Mouse (Mus musculus) intestine, embryonic 15.5 days (tissue): Measurements from ENCODE around the gene Psmc3ip. TPM values are rescaled to one million over a fixed set of nuclear protein-coding genes. Genes with fewer than 3 reads are reported as not detected.
"Not testable (repeated sequence)": the region's sequence is repeated elsewhere in the genome, so short reads cannot be mapped to it uniquely, and the experiment has no call there.

Experiments used
- ATAC-seq: fragments of 200-750 bp; cut with Nextera tagmentation; 2 replicates; pipeline ENCODE4 v1.8.0; 2017; ENCODE audit warnings: moderate TSS enrichment, moderate library complexity
- H3K27ac ChIP-seq: fragments of 300-500 bp; sonication (generic); 2 replicates; pipeline ENCODE4 v1.5.1; 2015; ENCODE audit warnings: mild to moderate bottlenecking, inconsistent platforms
- H3K27me3 ChIP-seq: fragments of 300-500 bp; sonication (generic); replicated peaks from 2 replicates; pipeline ENCODE4 v1.6.1; 2015; ENCODE audit warnings: inconsistent platforms
- H3K36me3 ChIP-seq: fragments of 300-500 bp; sonication (generic); 2 replicates; pipeline ENCODE4 v1.6.1; 2015; ENCODE audit warnings: inconsistent platforms
- H3K4me1 ChIP-seq: fragments of 300-500 bp; sonication (generic); replicated peaks from 2 replicates; pipeline ENCODE4 v1.6.1; 2015; ENCODE audit warnings: inconsistent platforms
- H3K4me2 ChIP-seq: fragments of 300-500 bp; sonication (generic); replicated peaks from 2 replicates; pipeline ENCODE4 v1.6.1; 2015; ENCODE audit warnings: mild to moderate bottlenecking, inconsistent platforms
- H3K4me3 ChIP-seq: fragments of 300-500 bp; sonication (generic); replicated peaks from 2 replicates; pipeline ENCODE4 v1.5.1; 2015; ENCODE audit warnings: inconsistent platforms
- H3K9ac ChIP-seq: fragments of 300-500 bp; sonication (generic); 2 replicates; pipeline ENCODE4 v1.6.1; 2015; ENCODE audit warnings: inconsistent platforms
- H3K9me3 ChIP-seq: fragments of 300-500 bp; sonication (generic); 2 replicates; pipeline ENCODE4 v1.6.1; 2016; ENCODE audit warnings: inconsistent platforms
- WGBS: fragments of 180-500 bp; shearing (Covaris S2); methylation state at CpG from one replicate; pipeline ENCODE4 v1.1.7; 2015; 5-methylcytosine and 5-hydroxymethylcytosine counted together
- polyA plus RNA-seq: library from polyadenylated mRNA; unstranded; fragments of >200 nt; fragmentation: Nextera tagmentation; extraction: Ambion mirVana; gene quantifications from 2 replicates; pipeline ENCODE4 v1.2.1, GENCODE M21; 2015

Psmc3ip gene
- polyA plus RNA-seq, 1 experiment from 2014 or later = 22.6 TPM

DNA sequence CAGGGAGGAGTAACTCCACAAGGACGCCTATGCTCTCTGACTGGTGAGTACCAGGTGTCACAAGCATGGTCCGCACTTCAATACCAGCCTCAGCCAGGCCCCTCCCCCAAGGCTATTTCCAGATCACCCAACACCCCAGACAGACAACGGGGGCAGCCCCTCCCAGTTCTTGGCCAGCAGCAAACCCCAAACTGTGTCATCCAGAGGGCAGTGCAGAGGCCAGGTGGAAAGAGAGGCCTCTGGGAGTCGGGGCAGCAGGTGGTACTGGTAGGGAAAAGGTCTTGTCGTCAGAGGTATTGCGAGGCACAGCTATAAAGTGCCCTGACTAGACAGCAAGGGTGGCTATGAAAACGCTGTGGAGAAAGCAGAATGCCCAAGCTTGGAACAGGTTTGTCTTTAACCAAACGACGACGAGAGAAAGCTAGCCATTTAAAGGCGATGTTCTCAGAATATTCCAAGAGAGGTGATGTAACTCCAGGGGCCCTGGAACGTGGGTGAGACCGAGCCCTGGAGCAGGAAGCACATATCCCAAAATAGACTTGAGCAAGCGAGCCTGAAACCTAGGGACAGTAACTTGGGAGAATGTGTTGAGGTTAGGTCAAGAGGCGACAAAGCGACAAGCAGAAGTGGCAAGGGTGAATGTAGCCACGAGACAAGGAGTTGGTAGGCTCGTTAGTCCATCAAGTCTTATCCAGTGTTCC is 35.0 kb upstream of the Psmc3ip start:
- no peaks in the 10 kb centered on the region for H3K9me3 ChIP-seq
- H3K4me1 ChIP-seq = peaks cover 9% of the 10 kb centered on the region; the same call in 1 of the 2 replicates
- ATAC-seq = peak; percentile 59; the same call in 1 of the 2 replicates
- H3K4me2 ChIP-seq = 0 out of 2 replicates have a peak overlapping the region, but pooled peaks have one; percentile 9
- no peak overlapping the region for H3K4me3 ChIP-seq
- no peak overlapping the region for H3K27ac ChIP-seq
- no peaks in the 10 kb centered on the region for H3K27me3 ChIP-seq
- 40% methylated on average over 18 of the region's 18 CpGs for WGBS
- H3K9ac ChIP-seq = no peak overlapping the region
- peaks cover 11% of the 10 kb centered on the region for H3K36me3 ChIP-seq

DNA sequence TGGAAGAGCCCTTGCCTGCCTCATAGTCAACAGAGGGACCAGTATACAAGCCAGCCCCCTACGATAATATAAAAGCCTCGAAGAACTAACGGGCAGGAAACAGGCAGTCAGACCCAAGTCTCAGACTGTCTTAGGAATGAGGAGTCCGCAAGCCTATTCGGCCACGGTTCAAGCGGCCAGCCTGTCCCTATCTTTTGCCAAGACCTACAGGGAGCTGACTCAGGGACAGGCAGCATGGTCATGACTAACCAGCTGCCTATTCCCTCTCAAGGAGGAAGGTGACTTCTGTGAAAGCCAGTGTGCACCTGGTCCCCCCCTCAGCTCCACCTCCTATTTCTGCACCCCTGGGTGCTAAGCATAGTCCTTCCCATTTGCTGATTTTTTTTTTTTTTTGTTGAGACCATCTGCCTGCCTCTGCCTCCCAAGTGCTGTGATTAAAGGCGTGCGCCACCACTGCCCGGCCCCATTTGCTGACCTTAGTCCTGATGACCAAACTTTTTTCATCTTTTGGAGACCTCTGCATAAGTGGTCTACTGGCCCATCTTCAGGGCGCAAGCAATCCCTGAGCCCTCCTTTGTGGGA is 33.9 kb upstream of the Psmc3ip start:
- no peaks in the 10 kb centered on the region for H3K27me3 ChIP-seq
- 89% methylated on average over 11 of the region's 11 CpGs for WGBS
- no peak overlapping the region for H3K4me2 ChIP-seq
- H3K27ac ChIP-seq = no peak overlapping the region
- H3K9me3 ChIP-seq = no peaks in the 10 kb centered on the region
- no peak for ATAC-seq
- no peak overlapping the region for H3K4me3 ChIP-seq
- no peak overlapping the region for H3K9ac ChIP-seq
- peaks cover 11% of the 10 kb centered on the region for H3K36me3 ChIP-seq
- H3K4me1 ChIP-seq = peaks cover 9% of the 10 kb centered on the region; the same call in 1 of the 2 replicates

DNA sequence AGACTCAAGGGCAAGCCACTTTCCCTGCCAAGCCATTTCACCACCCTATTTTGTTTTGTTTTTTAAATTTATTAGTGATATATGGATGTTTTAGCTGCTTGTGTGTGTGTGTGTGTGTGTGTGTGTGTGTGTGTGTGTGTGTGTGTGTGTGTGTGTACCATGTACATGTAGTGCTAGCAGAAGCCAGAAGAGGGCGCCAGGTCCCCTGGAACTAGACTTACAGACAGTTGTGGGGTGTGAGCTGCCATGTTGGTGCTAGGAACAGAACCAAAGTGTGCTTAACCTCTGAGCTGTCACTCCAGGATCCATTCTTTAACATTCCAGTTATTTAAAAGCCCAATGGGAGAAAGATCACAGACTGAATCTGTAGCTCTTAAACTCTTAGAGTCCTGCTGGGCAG is 31.8 kb upstream of the Psmc3ip start:
- 91% methylated on average over 1 of the region's 1 CpGs for WGBS
- H3K4me3 ChIP-seq = no peak overlapping the region
- ATAC-seq = no peak

DNA sequence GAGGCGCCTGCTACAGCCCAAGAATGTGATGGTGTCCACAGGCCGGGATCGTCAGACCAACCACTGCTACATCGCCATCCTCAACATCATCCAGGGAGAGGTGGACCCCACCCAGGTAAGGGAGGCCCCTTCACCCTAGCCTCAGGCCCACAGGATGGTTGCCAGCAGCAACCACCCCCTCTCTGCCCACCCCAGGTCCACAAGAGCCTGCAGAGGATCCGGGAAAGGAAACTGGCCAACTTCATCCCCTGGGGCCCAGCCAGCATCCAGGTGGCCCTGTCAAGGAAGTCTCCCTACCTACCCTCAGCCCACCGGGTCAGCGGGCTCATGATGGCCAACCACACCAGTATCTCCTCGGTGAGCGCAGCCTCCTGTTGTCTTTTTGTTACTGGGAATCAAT is 29.8 kb upstream of the Psmc3ip start:
- H3K4me1 ChIP-seq, H3K4me3 ChIP-seq, ATAC-seq, H3K9ac ChIP-seq, H3K27me3 ChIP-seq, H3K4me2 ChIP-seq, H3K9me3 ChIP-seq, H3K27ac ChIP-seq: not testable (repeated sequence)
- H3K36me3 ChIP-seq = peaks cover 17% of the 10 kb centered on the region
- WGBS = 95% methylated on average over 9 of the region's 9 CpGs

More for the DNA sequence above, 31.8 kb upstream of the Psmc3ip start:
- no peak overlapping the region for H3K4me2 ChIP-seq
- no peak overlapping the region for H3K27ac ChIP-seq
- peaks cover 17% of the 10 kb centered on the region for H3K36me3 ChIP-seq
- H3K27me3 ChIP-seq = no peaks in the 10 kb centered on the region
- peaks cover 9% of the 10 kb centered on the region; the same call in 1 of the 2 replicates for H3K4me1 ChIP-seq
- no peaks in the 10 kb centered on the region for H3K9me3 ChIP-seq
- H3K9ac ChIP-seq = no peak overlapping the region

DNA sequence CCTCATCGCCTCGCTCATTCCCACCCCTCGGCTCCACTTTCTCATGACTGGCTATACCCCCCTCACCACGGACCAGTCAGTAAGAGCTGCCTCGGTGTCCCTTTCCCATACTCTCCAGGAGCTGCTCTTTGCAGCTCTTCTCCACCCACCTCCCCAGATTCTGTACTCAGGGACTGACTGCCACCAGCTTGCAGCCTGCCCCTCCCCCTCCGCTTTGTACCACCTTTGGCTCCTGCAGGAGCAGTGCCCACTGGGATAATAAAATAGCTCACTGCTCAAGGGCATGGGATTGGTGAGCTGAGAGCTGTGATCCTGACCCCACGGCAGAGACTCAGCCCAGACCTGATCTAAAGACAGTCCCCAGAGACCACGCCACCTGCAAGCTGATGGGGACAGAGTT is 29.3 kb upstream of the Psmc3ip start:
- H3K27me3 ChIP-seq, H3K9me3 ChIP-seq, H3K4me3 ChIP-seq, H3K27ac ChIP-seq, H3K4me2 ChIP-seq, H3K4me1 ChIP-seq, H3K9ac ChIP-seq, ATAC-seq: not testable (repeated sequence)
- WGBS = 94% methylated on average over 8 of the region's 8 CpGs
- peaks cover 17% of the 10 kb centered on the region for H3K36me3 ChIP-seq

DNA sequence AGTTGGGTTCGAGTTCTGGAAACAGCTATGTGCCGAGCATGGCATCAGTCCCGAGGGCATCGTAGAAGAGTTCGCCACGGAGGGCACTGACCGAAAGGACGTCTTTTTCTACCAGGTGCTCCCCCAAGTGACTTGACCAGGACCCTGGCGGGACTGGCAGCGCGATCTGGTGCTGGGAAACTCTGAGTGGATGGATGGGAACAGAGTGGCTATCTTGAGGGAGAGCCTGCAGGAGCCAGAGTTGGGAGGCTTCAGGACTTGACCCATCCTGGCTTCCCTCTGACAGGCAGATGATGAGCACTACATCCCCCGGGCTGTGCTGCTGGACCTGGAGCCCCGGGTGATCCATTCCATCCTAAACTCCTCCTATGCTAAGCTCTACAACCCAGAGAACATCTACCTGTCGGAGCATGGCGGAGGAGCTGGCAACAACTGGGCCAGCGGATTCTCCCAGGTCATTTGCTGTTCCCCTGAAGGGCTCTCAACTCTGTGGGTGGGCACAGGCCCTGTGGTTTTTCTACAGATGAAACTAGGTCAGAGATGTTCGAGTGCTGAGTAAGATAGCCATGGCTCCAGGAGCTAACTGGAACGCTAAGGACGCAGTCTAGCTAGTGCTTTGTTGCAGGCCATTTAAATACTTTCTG is 25.4 kb upstream of the Psmc3ip start:
- no peak for ATAC-seq
- 0 out of 2 replicates have a peak, but pooled peaks cover 6% of the 10 kb centered on the region for H3K36me3 ChIP-seq
- peaks cover 18% of the 10 kb centered on the region for H3K4me1 ChIP-seq
- H3K27me3 ChIP-seq = no peaks in the 10 kb centered on the region
- H3K4me2 ChIP-seq = peak overlapping the region; percentile 86
- H3K27ac ChIP-seq = peak overlapping the region; percentile 87
- peak overlapping the region; percentile 73 for H3K9ac ChIP-seq
- 20% methylated on average over 19 of the region's 19 CpGs for WGBS
- H3K9me3 ChIP-seq = no peaks in the 10 kb centered on the region
- peak overlapping the region; percentile 95 for H3K4me3 ChIP-seq

DNA sequence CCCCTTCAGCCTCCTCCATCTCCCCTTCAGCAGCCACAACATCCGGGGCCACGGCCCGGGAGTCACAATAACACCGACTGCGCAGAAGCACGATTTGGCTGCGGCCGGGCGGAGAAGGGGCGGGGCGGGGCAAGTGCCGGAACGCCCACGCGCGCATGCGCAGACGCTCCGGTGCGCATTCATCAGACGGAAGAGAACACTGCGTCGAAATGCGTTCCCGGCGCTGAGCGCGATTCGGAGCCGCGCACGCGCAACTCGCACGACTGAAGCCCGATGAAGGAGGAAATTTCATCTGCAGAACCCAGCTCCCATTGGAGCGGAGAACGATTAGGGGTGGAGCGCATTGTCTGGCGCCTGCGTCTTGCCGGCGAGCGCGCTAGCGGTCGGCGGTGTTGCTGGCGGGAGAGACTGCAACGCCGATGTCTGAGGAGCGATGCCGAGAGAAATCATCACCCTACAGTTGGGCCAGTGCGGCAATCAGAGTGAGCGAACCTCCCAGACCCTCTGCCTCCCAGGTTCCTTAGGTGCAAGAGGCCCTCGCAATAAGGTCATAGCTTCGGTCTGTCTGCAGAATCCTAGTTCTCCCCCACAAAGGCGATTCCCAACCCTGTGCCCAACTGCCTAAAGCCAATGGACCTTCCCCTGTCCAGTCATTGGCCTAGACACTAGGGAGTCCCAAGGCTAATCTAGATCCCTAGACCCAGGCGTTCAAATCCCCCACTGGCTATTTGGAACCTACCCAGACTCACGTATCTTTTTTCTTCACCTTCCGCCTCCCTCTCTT is 24.7 kb upstream of the Psmc3ip start, which contains the start of the genes Retreg3 and Tubg1:
Retreg3 (minus strand) TSS at position 133 of the 784 bp plus-strand sequence.
Tubg1 (plus strand) TSS at position 178 of the 784 bp plus-strand sequence.
- Histone ChIP-seq H3K27ac (peak within 1 kb of the TSS; percentile 87), H3K9ac (peak within 1 kb of the TSS; percentile 95), H3K36me3 (0 out of 2 replicates have a peak, but pooled peaks cover 6% of the 10 kb centered on the region), H3K4me3 (peak within 1 kb of the TSS; percentile 95), H3K9me3 (no peaks in the 10 kb centered on the region), H3K4me1 (peaks cover 18% of the 10 kb centered on the region), H3K27me3 (no peaks in the 10 kb centered on the region), H3K4me2 (peak within 1 kb of the TSS; percentile 86)
- ATAC-seq = peak; percentile 98
- under 1% methylated on average over 61 of the region's 61 CpGs for WGBS

DNA sequence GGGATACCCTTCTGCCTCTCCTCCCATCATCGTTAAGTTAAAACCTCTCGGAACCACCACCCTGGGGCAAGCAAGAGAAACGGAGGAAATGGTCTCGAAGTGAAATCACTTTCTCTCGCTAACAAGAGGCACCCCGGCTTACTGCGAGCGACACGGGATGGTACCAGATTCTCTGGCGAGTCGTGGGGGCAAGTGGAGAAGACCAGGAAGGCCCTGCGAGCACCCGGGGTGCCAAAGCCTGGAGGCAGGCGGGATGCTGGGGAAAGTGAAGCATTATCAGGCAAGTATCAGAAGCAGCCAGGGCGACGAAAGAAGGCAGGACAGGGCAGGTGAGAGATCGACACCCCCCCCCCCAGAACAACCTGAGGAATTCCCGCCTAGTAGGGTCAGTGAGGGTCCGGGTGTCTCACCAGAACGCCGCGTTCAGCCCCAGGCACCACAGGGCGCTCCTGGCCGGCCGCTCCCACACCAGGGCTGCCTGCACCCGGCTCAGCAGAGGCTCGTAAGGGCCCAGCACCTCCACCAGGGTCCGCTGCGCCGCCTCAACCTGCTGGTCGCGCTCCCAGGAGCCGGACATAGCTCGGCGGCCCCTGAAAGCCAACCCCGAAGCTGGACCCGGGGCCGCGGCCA is 24.0 kb upstream of the Psmc3ip start:
- Histone ChIP-seq H3K27me3 (no peaks in the 10 kb centered on the region), H3K9me3 (no peaks in the 10 kb centered on the region), H3K4me2 (peak overlapping the region; percentile 86), H3K9ac (peak overlapping the region; percentile 95), H3K36me3 (0 out of 2 replicates have a peak, but pooled peaks cover 6% of the 10 kb centered on the region), H3K4me1 (peaks cover 18% of the 10 kb centered on the region), H3K27ac (peak overlapping the region; percentile 85), H3K4me3 (peak overlapping the region; percentile 95)
- WGBS = under 1% methylated on average over 37 of the region's 39 CpGs
- ATAC-seq = peak; percentile 82

DNA sequence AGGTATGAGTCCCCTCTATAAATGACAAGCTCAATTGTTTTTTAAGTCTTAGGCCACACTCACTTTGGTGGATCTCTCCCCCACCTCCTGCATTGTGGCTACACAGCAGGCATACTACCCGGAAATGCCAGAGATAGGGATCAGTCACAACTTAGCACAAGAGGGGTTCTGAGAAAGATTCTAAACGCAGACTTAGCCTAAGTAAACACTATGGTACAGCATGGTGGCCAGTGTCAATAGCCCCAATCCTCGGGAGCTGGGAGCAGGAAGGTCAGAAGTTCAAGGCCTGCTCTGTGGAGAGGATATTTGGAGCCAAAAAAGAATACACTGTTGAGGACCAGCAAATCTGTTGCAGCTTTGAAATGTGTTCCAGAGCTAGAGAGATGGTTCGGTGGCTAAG is 22.9 kb upstream of the Psmc3ip start:
- Histone ChIP-seq H3K36me3 (0 out of 2 replicates have a peak, but pooled peaks cover 6% of the 10 kb centered on the region), H3K9me3 (no peaks in the 10 kb centered on the region), H3K27ac (no peak overlapping the region), H3K4me2 (peak overlapping the region; percentile 86), H3K4me1 (peaks cover 18% of the 10 kb centered on the region), H3K9ac (0 out of 2 replicates have a peak overlapping the region, but pooled peaks have one; percentile 95), H3K4me3 (peak overlapping the region; percentile 95), H3K27me3 (no peaks in the 10 kb centered on the region)
- WGBS = 17% methylated on average over 4 of the region's 4 CpGs
- no peak for ATAC-seq

DNA sequence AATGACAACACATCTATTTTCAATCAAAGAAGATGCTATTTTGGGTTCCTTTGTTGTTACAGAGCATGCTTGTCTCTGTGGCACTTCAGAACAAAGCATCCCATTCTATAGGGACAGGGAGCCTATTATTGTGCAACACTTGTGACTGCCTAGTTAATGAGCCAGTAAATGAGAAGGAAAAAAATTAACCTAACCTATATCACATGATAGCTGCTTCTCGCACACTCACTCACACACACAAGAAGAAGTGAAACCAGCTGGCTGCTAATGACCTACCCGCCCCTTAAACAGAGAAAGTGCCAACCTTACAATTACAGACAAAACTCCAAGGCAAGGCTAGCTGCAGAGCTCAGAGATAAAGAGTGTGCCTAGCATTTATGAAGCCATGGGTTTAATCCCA is 20.3 kb upstream of the Psmc3ip start:
- peaks cover 16% of the 10 kb centered on the region for H3K4me1 ChIP-seq
- H3K4me3 ChIP-seq = no peak overlapping the region
- H3K9me3 ChIP-seq = no peaks in the 10 kb centered on the region
- no peak for ATAC-seq
- WGBS = 48% methylated on average over 2 of the region's 2 CpGs
- no peak overlapping the region for H3K9ac ChIP-seq
- no peak overlapping the region for H3K27ac ChIP-seq
- H3K4me2 ChIP-seq = no peak overlapping the region
- no peaks in the 10 kb centered on the region for H3K27me3 ChIP-seq
- no peaks in the 10 kb centered on the region for H3K36me3 ChIP-seq

DNA sequence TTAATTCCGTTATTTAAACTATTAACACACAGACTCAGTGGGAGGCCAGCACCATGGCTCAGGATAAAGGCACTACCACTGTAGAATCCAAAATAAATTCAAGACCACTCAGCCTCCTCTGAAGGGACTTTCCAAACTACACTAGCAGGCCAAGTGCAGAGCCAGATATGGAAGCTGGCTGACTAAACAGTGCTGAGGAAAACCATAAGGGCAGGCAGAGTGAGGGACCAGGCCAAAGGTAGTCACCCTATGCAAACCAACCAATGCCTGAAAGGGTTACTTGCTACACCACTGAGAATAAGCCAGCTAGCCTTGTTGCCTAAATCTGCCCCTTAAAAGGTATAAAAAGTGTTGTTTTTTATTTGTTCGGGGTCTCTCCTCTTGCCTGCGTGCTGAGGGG is 16.9 kb upstream of the Psmc3ip start:
- H3K4me2 ChIP-seq = no peak overlapping the region
- H3K9ac ChIP-seq = no peak overlapping the region
- 88% methylated on average over 3 of the region's 3 CpGs for WGBS
- H3K36me3 ChIP-seq = no peaks in the 10 kb centered on the region; the same call in 1 of the 2 replicates
- no peaks in the 10 kb centered on the region for H3K9me3 ChIP-seq
- ATAC-seq = no peak
- peaks cover 5% of the 10 kb centered on the region; the same call in 1 of the 2 replicates for H3K4me1 ChIP-seq
- no peaks in the 10 kb centered on the region for H3K27me3 ChIP-seq
- H3K27ac ChIP-seq = no peak overlapping the region
- H3K4me3 ChIP-seq = no peak overlapping the region
